Mouse (Mus musculus) hindbrain, embryonic 15.5 days (tissue): ENCODE data around the gene Tcf7l2. TPM values are rescaled to one million over a fixed set of nuclear protein-coding genes. Genes with fewer than 3 reads are reported as not detected.

Experiments
- ATAC-seq: fragments of 200-750 bp; cut with Nextera tagmentation; 2 replicates; pipeline ENCODE4 v1.8.0; 2017; ENCODE audit warnings: low read depth, moderate number of reproducible peaks, moderate TSS enrichment; ENCODE audit not compliant: low FRiP score
- H3K27ac ChIP-seq: fragments of 300-500 bp; sonication (generic); replicated peaks from 2 replicates; pipeline ENCODE4 v1.5.1; 2015; ENCODE audit warnings: mild to moderate bottlenecking, inconsistent platforms
- H3K27me3 ChIP-seq: fragments of 300-500 bp; sonication (generic); 2 replicates; pipeline ENCODE4 v1.6.1; 2015; ENCODE audit warnings: control low read depth, inconsistent platforms
- H3K36me3 ChIP-seq: fragments of 300-500 bp; sonication (generic); 2 replicates; pipeline ENCODE4 v1.6.1; 2015; ENCODE audit warnings: control low read depth, inconsistent platforms
- H3K4me1 ChIP-seq: fragments of 300-500 bp; sonication (generic); replicated peaks from 2 replicates; pipeline ENCODE4 v1.6.1; 2015; ENCODE audit warnings: control low read depth, inconsistent platforms
- H3K4me2 ChIP-seq: fragments of 300-500 bp; sonication (generic); 2 replicates; pipeline ENCODE4 v1.6.1; 2015; ENCODE audit warnings: moderate library complexity, mild to moderate bottlenecking, inconsistent platforms
- H3K4me3 ChIP-seq: fragments of 300-500 bp; sonication (generic); 2 replicates; pipeline ENCODE4 v1.5.1; 2015; ENCODE audit warnings: mild to moderate bottlenecking, inconsistent platforms
- H3K9ac ChIP-seq: fragments of 300-500 bp; sonication (generic); 2 replicates; pipeline ENCODE4 v1.6.1; 2015; ENCODE audit warnings: inconsistent platforms
- H3K9me3 ChIP-seq: fragments of 300-500 bp; sonication (generic); 2 replicates; pipeline ENCODE4 v1.6.1; 2016; ENCODE audit warnings: control low read depth, inconsistent platforms
- WGBS: fragments of 180-500 bp; shearing (Covaris S2); methylation state at CpG from one replicate; pipeline ENCODE4 v1.1.7; 2015; 5-methylcytosine and 5-hydroxymethylcytosine counted together
- polyA plus RNA-seq: library from polyadenylated mRNA; unstranded; fragments of >200 nt; fragmentation: Nextera tagmentation; extraction: Ambion mirVana; gene quantifications from 2 replicates; pipeline ENCODE4 v1.2.1, GENCODE M21; 2015

The Tcf7l2 gene
- polyA plus RNA-seq, 1 experiment from 2014 or later = 31.9 TPM

- Histone ChIP-seq H3K9ac (no peak overlapping the region), H3K36me3 (no peaks in the 10 kb centered on the region), H3K4me2 (no peak overlapping the region), H3K4me1 (peaks cover 19% of the 10 kb centered on the region), H3K4me3 (no peak overlapping the region), H3K27me3 (no peaks in the 10 kb centered on the region), H3K27ac (no peak overlapping the region), H3K9me3 (no peaks in the 10 kb centered on the region)
- WGBS = 59% methylated on average over 8 of the region's 8 CpGs
- no peak for ATAC-seq
Observed at GRCm38 (mm10) chr19:55911941-55912340, 170.3 kb downstream of the Tcf7l2 start.

- no peaks in the 10 kb centered on the region for H3K9me3 ChIP-seq
- 94% methylated on average over 8 of the region's 8 CpGs for WGBS
- peaks cover 19% of the 10 kb centered on the region for H3K4me1 ChIP-seq
- no peak overlapping the region for H3K4me3 ChIP-seq
- no peak overlapping the region for H3K9ac ChIP-seq
- H3K27me3 ChIP-seq = no peaks in the 10 kb centered on the region
- no peak for ATAC-seq
- H3K27ac ChIP-seq = no peak overlapping the region
- no peak overlapping the region for H3K4me2 ChIP-seq
- no peaks in the 10 kb centered on the region for H3K36me3 ChIP-seq
Observed at GRCm38 (mm10) chr19:55912813-55913212, 171.2 kb downstream of the Tcf7l2 start.

GRCm38 (mm10) chr19:55913585-55913984 is 172.0 kb downstream of the Tcf7l2 start:
- 37% methylated on average over 10 of the region's 10 CpGs for WGBS
- no peaks in the 10 kb centered on the region for H3K9me3 ChIP-seq
- no peaks in the 10 kb centered on the region for H3K27me3 ChIP-seq
- H3K4me1 ChIP-seq = peaks cover 19% of the 10 kb centered on the region
- H3K4me2 ChIP-seq = no peak overlapping the region
- no peak overlapping the region for H3K27ac ChIP-seq
- no peak overlapping the region for H3K4me3 ChIP-seq
- no peaks in the 10 kb centered on the region for H3K36me3 ChIP-seq
- ATAC-seq = no peak
- H3K9ac ChIP-seq = no peak overlapping the region

GRCm38 (mm10) chr19:55914614-55915211 is 173.1 kb downstream of the Tcf7l2 start:
- H3K27me3 ChIP-seq = no peaks in the 10 kb centered on the region
- peaks cover 16% of the 10 kb centered on the region for H3K4me1 ChIP-seq
- no peak overlapping the region for H3K27ac ChIP-seq
- ATAC-seq = no peak
- H3K9me3 ChIP-seq = no peaks in the 10 kb centered on the region
- H3K4me2 ChIP-seq = no peak overlapping the region
- H3K36me3 ChIP-seq = no peaks in the 10 kb centered on the region
- 46% methylated on average over 20 of the region's 20 CpGs for WGBS
- H3K9ac ChIP-seq = no peak overlapping the region
- no peak overlapping the region for H3K4me3 ChIP-seq

DNA sequence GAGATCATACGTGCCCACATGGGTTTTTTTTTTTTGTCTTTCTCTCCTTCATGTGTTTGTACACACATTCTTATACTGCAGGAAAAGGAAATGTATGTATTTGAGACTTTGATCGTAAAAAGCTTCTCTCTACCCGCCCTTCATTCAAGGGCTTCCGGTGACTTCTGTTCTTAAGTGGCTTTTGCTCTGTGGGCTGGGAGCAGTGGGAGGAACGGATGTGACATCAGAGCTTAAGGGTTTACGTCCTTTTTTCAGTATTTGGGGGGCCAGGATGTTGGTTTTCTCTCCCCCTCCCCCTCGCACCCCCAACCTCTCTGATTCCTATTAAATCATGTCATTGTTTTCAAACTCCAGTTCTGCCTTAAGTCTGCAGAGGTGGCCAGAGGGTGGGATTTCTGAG is 173.9 kb downstream of the Tcf7l2 start:
- WGBS = 80% methylated on average over 7 of the region's 7 CpGs
- Histone ChIP-seq H3K27ac (no peak overlapping the region), H3K36me3 (no peaks in the 10 kb centered on the region)

GRCm38 (mm10) chr19:55916211-55916610 is 174.6 kb downstream of the Tcf7l2 start:
- WGBS = 83% methylated on average over 3 of the region's 3 CpGs
- no peaks in the 10 kb centered on the region for H3K27me3 ChIP-seq
- no peaks in the 10 kb centered on the region for H3K9me3 ChIP-seq
- no peak overlapping the region for H3K9ac ChIP-seq
- no peak overlapping the region for H3K27ac ChIP-seq
- no peaks in the 10 kb centered on the region for H3K36me3 ChIP-seq
- H3K4me2 ChIP-seq = no peak overlapping the region
- H3K4me1 ChIP-seq = peaks cover 16% of the 10 kb centered on the region
- no peak overlapping the region for H3K4me3 ChIP-seq
- no peak for ATAC-seq

More for the DNA sequence above, 173.9 kb downstream of the Tcf7l2 start:
- H3K4me3 ChIP-seq = no peak overlapping the region
- H3K4me1 ChIP-seq = peaks cover 16% of the 10 kb centered on the region
- no peaks in the 10 kb centered on the region for H3K27me3 ChIP-seq
- H3K9ac ChIP-seq = no peak overlapping the region
- H3K4me2 ChIP-seq = no peak overlapping the region
- no peak for ATAC-seq
- H3K9me3 ChIP-seq = no peaks in the 10 kb centered on the region

- WGBS = 19% methylated on average over 12 of the region's 12 CpGs
- Histone ChIP-seq H3K27ac (no peak overlapping the region), H3K27me3 (no peaks in the 10 kb centered on the region), H3K4me1 (no peaks in the 10 kb centered on the region), H3K36me3 (no peaks in the 10 kb centered on the region), H3K9me3 (no peaks in the 10 kb centered on the region), H3K4me3 (no peak overlapping the region), H3K9ac (no peak overlapping the region), H3K4me2 (no peak overlapping the region)
- no peak for ATAC-seq
Observed at GRCm38 (mm10) chr19:55923789-55924426, 182.3 kb downstream of the Tcf7l2 start.

DNA sequence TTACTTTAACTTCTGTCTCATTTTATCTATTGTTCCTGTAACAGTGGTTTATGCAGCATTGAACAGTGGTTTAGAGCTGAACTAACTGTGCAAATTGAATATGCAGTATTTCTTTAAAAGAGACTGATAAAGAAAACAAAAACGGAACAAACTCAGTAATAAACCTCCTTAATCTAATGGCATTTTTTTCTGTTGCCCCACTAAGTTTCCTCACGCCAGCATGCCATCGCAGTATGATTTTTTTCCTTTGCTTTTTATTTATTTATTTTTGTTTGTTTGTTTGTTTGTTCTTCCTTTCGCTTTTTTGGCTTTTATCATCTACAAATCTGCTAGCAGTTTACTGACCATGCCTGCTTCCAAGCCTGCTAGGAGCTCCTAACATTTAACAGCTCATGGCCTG is 183.2 kb downstream of the Tcf7l2 start:
- Histone ChIP-seq H3K36me3 (no peaks in the 10 kb centered on the region), H3K27ac (no peak overlapping the region), H3K9ac (no peak overlapping the region), H3K4me2 (no peak overlapping the region), H3K9me3 (no peaks in the 10 kb centered on the region), H3K27me3 (no peaks in the 10 kb centered on the region), H3K4me1 (no peaks in the 10 kb centered on the region), H3K4me3 (no peak overlapping the region)
- WGBS = 96% methylated on average over 4 of the region's 4 CpGs
- no peak for ATAC-seq

- Histone ChIP-seq H3K9me3 (no peaks in the 10 kb centered on the region), H3K27ac (no peak overlapping the region), H3K27me3 (no peaks in the 10 kb centered on the region), H3K4me3 (no peak overlapping the region), H3K9ac (no peak overlapping the region), H3K36me3 (no peaks in the 10 kb centered on the region), H3K4me1 (no peaks in the 10 kb centered on the region), H3K4me2 (no peak overlapping the region)
- WGBS = 78% methylated on average over 7 of the region's 7 CpGs
- ATAC-seq = no peak
Observed at GRCm38 (mm10) chr19:55925425-55925803, 183.8 kb downstream of the Tcf7l2 start.

DNA sequence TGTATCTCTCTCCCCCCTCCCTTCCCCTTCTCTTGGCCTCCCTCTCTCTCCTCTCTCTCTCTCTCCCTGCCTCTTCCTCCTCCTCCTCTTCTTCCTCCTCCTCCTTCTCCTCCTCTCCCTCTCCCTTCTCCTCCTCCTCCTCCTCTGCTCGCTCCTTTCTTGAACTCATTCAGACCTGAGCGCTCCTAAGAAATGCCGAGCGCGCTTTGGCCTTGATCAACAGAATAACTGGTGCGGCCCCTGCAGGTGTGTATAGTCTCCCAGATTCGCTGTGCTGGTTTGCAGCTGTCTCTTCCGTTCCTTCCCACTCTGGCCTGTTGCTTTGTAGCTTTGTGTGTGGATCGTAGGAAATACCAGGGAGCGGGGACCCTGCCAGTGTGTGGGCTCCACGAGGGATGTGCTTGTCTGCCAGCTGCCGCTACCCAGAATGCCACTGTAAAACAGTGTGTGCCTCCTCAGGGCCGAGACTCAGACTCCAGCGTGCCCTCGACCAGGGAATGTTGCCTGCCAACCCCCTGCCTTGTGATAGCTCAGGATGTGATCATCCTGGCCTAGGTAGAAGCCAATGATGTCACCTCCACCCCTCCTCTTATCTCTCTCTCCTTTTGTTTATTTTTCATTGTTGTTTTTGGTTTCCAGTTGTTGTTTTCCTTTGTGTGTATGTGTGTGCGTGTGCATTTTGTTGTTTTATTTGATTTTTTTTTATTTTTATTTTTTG is 184.3 kb downstream of the Tcf7l2 start:
- H3K9ac ChIP-seq = no peak overlapping the region
- WGBS = 66% methylated on average over 16 of the region's 16 CpGs
- no peaks in the 10 kb centered on the region for H3K27me3 ChIP-seq
- H3K4me2 ChIP-seq = no peak overlapping the region
- no peak for ATAC-seq
- no peaks in the 10 kb centered on the region for H3K9me3 ChIP-seq
- no peaks in the 10 kb centered on the region for H3K4me1 ChIP-seq
- no peaks in the 10 kb centered on the region for H3K36me3 ChIP-seq
- H3K4me3 ChIP-seq = no peak overlapping the region
- no peak overlapping the region for H3K27ac ChIP-seq

- H3K4me3 ChIP-seq = no peak overlapping the region
- no peaks in the 10 kb centered on the region for H3K4me1 ChIP-seq
- no peak overlapping the region for H3K27ac ChIP-seq
- no peak overlapping the region for H3K9ac ChIP-seq
- peaks cover 2% of the 10 kb centered on the region; the same call in 1 of the 2 replicates for H3K36me3 ChIP-seq
- H3K4me2 ChIP-seq = no peak overlapping the region
- no peaks in the 10 kb centered on the region for H3K9me3 ChIP-seq
- no peak for ATAC-seq
- WGBS = 80% methylated on average over 16 of the region's 16 CpGs
- no peaks in the 10 kb centered on the region for H3K27me3 ChIP-seq
Observed at GRCm38 (mm10) chr19:55926858-55927673, 185.4 kb downstream of the Tcf7l2 start.

- WGBS = 93% methylated on average over 9 of the region's 9 CpGs
- Histone ChIP-seq H3K9ac (no peak overlapping the region), H3K4me2 (no peak overlapping the region), H3K9me3 (no peaks in the 10 kb centered on the region), H3K4me1 (no peaks in the 10 kb centered on the region), H3K36me3 (peaks cover 2% of the 10 kb centered on the region; the same call in 1 of the 2 replicates), H3K27ac (no peak overlapping the region), H3K27me3 (no peaks in the 10 kb centered on the region), H3K4me3 (no peak overlapping the region)
- ATAC-seq = no peak
Observed at GRCm38 (mm10) chr19:55927674-55928061, 186.0 kb downstream of the Tcf7l2 start.
